Mouse (Mus musculus): Measurements from ENCODE around the gene Irak2. TPM values are rescaled to one million over a fixed set of nuclear protein-coding genes. Genes with fewer than 3 reads are reported as not detected.

The Irak2 gene
- polyA plus RNA-seq (2017; shearing (Covaris generic)), result 10 to 100 TPM; 18.1 to 35.7 (median 21.5) TPM

GRCm38 (mm10) chr6:113638302-113639040 lies at the start of gene Irak2:
Gene Irak2 (plus strand): TSS chr6:113638467.
- ATAC-seq, result peak; percentile 98

- no peak for ATAC-seq
These were observed 45.6 kb upstream of the Irak2 start for GRCm38 (mm10) chr6:113592637-113593036.

GRCm38 (mm10) chr6:113597945-113598344 lies 40.3 kb upstream of the Irak2 start:
- ATAC-seq, result no peak

- no peak for ATAC-seq
These were observed 38.4 kb upstream of the Irak2 start for GRCm38 (mm10) chr6:113599833-113600232.

- no peak for ATAC-seq
These were observed 37.6 kb upstream of the Irak2 start, which contains the start of gene Fancd2os for GRCm38 (mm10) chr6:113600543-113601139. Gene Fancd2os (minus strand): TSS chr6:113600715.

- ATAC-seq, result no peak
These were observed 35.4 kb upstream of the Irak2 start for GRCm38 (mm10) chr6:113602821-113603220.

- ATAC-seq, result no peak
These were observed 34.3 kb upstream of the Irak2 start for GRCm38 (mm10) chr6:113603993-113604392.

- peak; percentile 83 for ATAC-seq
These were observed 33.6 kb upstream of the Irak2 start, which contains the start of gene Brk1 for GRCm38 (mm10) chr6:113604432-113605223. Gene Brk1 (plus strand): TSS chr6:113604772.

- ATAC-seq, result peak; percentile 26
These were observed 33.1 kb upstream of the Irak2 start for GRCm38 (mm10) chr6:113605224-113605545.

- ATAC-seq, result no peak
These were observed 29.4 kb upstream of the Irak2 start for GRCm38 (mm10) chr6:113608871-113609270.

- no peak for ATAC-seq
These were observed 29.0 kb upstream of the Irak2 start for GRCm38 (mm10) chr6:113609293-113609692.

- peak; percentile 50 for ATAC-seq
These were observed 25.9 kb upstream of the Irak2 start for GRCm38 (mm10) chr6:113612258-113612969.

GRCm38 (mm10) chr6:113614152-113614551 lies 24.1 kb upstream of the Irak2 start:
- ATAC-seq, result no peak

GRCm38 (mm10) chr6:113614997-113615396 lies 23.3 kb upstream of the Irak2 start:
- no peak for ATAC-seq

- no peak for ATAC-seq
These were observed 22.8 kb upstream of the Irak2 start for GRCm38 (mm10) chr6:113615489-113615888.

- peak; percentile 16 for ATAC-seq
These were observed 14.9 kb upstream of the Irak2 start for GRCm38 (mm10) chr6:113623386-113623785.

GRCm38 (mm10) chr6:113623941-113624751 lies 14.1 kb upstream of the Irak2 start, which contains the start of gene Vhl:
Gene Vhl (plus strand): TSS chr6:113623959.
- peak; percentile 81 for ATAC-seq

GRCm38 (mm10) chr6:113624989-113625770 lies 13.1 kb upstream of the Irak2 start:
- no peak for ATAC-seq

- no peak for ATAC-seq
These were observed 7.9 kb upstream of the Irak2 start for GRCm38 (mm10) chr6:113630322-113630721.

GRCm38 (mm10) chr6:113632863-113633262 lies 5.4 kb upstream of the Irak2 start:
- ATAC-seq, result no peak

GRCm38 (mm10) chr6:113639201-113639600 lies 934 bp downstream of the Irak2 start:
- no peak for ATAC-seq
